Mouse (Mus musculus) intestine, embryonic 15.5 days (tissue): ENCODE measurements around the gene Srebf1. TPM values are rescaled to one million over a fixed set of nuclear protein-coding genes. Genes with fewer than 3 reads are reported as not detected.

ENCODE experiments used
- ATAC-seq: fragments of 200-750 bp; cut with Nextera tagmentation; 2 replicates; pipeline ENCODE4 v1.8.0; 2017; ENCODE audit warnings: moderate TSS enrichment, moderate library complexity
- H3K27ac ChIP-seq: fragments of 300-500 bp; sonication (generic); 2 replicates; pipeline ENCODE4 v1.5.1; 2015; ENCODE audit warnings: mild to moderate bottlenecking, inconsistent platforms
- H3K27me3 ChIP-seq: fragments of 300-500 bp; sonication (generic); replicated peaks from 2 replicates; pipeline ENCODE4 v1.6.1; 2015; ENCODE audit warnings: inconsistent platforms
- H3K36me3 ChIP-seq: fragments of 300-500 bp; sonication (generic); 2 replicates; pipeline ENCODE4 v1.6.1; 2015; ENCODE audit warnings: inconsistent platforms
- H3K4me1 ChIP-seq: fragments of 300-500 bp; sonication (generic); replicated peaks from 2 replicates; pipeline ENCODE4 v1.6.1; 2015; ENCODE audit warnings: inconsistent platforms
- H3K4me2 ChIP-seq: fragments of 300-500 bp; sonication (generic); replicated peaks from 2 replicates; pipeline ENCODE4 v1.6.1; 2015; ENCODE audit warnings: mild to moderate bottlenecking, inconsistent platforms
- H3K4me3 ChIP-seq: fragments of 300-500 bp; sonication (generic); replicated peaks from 2 replicates; pipeline ENCODE4 v1.5.1; 2015; ENCODE audit warnings: inconsistent platforms
- H3K9ac ChIP-seq: fragments of 300-500 bp; sonication (generic); 2 replicates; pipeline ENCODE4 v1.6.1; 2015; ENCODE audit warnings: inconsistent platforms
- H3K9me3 ChIP-seq: fragments of 300-500 bp; sonication (generic); 2 replicates; pipeline ENCODE4 v1.6.1; 2016; ENCODE audit warnings: inconsistent platforms
- WGBS: fragments of 180-500 bp; shearing (Covaris S2); methylation state at CpG from one replicate; pipeline ENCODE4 v1.1.7; 2015; 5-methylcytosine and 5-hydroxymethylcytosine counted together
- polyA plus RNA-seq: library from polyadenylated mRNA; unstranded; fragments of >200 nt; fragmentation: Nextera tagmentation; extraction: Ambion mirVana; gene quantifications from 2 replicates; pipeline ENCODE4 v1.2.1, GENCODE M21; 2015

Gene Srebf1
- polyA plus RNA-seq = 89.5 and 108 TPM in 2 replicates

DNA sequence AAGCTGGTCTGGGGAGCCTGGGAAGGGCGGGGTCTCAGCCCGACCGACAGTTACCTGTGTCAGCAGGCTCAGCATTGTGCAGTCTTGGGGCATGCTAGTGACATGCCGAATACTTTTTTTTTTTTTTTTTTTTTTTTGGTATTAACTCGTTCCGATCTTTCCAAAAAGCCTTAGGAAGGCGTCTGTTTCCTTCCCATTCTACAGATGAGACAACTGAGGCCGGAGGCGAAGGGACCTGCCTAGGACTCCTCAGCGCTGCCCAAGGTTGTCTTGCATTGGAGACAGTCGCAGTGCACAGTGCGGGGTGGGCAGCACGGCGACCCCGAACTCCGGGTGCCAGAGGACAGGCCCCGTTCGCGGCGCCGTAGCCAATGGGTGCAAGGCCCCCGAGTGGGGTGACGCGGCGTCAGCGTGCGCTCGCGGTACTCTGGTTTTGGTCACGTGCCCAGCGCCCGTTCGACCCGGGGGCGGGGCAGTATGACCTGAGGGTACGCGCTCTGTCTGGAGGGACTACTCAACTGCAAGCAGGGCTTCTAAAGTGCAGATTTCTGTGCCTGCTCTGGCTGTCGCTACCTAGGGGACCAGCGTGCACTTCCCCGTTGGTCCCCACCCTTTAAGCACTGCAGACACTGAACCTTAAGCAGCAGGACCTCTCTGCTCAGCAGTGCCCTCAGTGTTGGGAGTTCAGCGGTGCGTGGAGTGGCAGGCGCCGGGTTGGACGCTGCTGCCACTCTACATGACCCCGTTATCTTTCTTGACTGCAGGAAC is at the start of gene Srebf1:
TSS of gene Srebf1 (minus strand) at position 113 of the 768 bp plus-strand sequence.
- H3K36me3 ChIP-seq = peaks cover 2% of the 10 kb centered on the region; the same call in 1 of the 2 replicates
- ATAC-seq = peak; percentile 85
- 4% methylated on average over 46 of the region's 46 CpGs for WGBS

DNA sequence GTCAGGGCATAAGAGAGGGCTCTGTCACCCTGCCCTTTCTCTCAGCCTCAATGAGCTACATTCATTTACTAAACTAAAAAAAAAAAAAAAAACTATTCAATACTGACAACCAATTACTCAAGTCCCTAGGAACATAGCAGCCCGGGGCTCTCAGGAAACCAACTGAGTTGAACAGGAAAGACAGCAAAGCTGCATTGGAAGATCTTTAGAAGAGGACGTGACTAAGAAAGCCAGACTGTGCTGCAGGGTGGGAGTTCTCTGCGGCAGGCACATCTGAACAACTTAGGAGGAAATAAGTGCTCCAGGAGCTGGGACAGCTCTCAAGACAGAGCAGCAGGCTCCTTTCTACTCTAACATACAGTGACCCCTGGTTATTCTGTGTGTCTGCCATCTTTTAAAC is 46.2 kb upstream of the Srebf1 start:
- H3K4me1 ChIP-seq = peaks cover 10% of the 10 kb centered on the region
- WGBS = 54% methylated on average over 3 of the region's 3 CpGs
- H3K4me2 ChIP-seq = no peak overlapping the region
- H3K27me3 ChIP-seq = no peaks in the 10 kb centered on the region
- H3K36me3 ChIP-seq = no peaks in the 10 kb centered on the region
- no peak for ATAC-seq
- H3K9ac ChIP-seq = no peak overlapping the region
- H3K9me3 ChIP-seq = no peaks in the 10 kb centered on the region
- H3K4me3 ChIP-seq = no peak overlapping the region
- H3K27ac ChIP-seq = no peak overlapping the region

More for the DNA sequence above, at the start of gene Srebf1:
- H3K9ac ChIP-seq = peak within 1 kb of the TSS; percentile 45
- H3K9me3 ChIP-seq = no peaks in the 10 kb centered on the region
- H3K27me3 ChIP-seq = no peaks in the 10 kb centered on the region
- H3K27ac ChIP-seq = peak within 1 kb of the TSS; percentile 89
- H3K4me2 ChIP-seq = peak within 1 kb of the TSS; percentile 85
- peaks cover 40% of the 10 kb centered on the region for H3K4me1 ChIP-seq
- H3K4me3 ChIP-seq = peak within 1 kb of the TSS; percentile 43

DNA sequence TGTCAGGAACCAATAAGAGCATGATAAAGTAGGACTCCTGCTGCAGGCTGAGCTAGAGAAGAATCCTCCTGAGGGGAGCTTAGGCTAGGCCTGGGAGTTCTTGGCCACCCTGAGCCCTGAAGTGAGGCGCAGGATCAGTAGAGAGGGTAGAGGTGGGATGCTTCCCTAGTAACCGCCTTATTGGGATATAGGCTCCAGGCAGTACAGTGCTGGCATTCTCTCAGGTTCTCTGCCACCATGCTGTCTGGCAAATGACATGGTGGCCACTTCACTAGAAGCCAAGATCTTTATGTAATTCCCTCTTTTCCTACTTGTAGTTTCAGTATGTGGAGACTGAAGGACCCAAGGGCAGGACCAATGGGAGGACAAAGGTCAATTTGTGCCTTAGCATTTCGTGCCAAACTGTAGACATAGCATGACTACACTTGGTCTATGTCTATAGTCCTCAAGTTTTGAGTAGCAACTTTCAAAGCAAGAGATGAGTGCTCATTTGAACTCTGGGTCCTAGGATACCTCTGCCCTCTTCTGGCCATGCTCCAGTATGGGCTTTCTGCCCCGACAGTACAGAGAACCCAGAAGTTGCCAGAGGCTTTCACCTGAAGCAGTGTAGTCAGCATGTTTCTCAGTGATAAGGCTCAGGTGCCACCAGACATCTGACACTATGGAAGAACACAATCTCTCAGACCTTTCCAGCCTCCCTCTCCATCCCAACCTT is 43.0 kb upstream of the Srebf1 start:
- Histone ChIP-seq H3K9ac (no peak overlapping the region), H3K27me3 (no peaks in the 10 kb centered on the region), H3K4me1 (no peaks in the 10 kb centered on the region), H3K36me3 (no peaks in the 10 kb centered on the region), H3K4me2 (no peak overlapping the region), H3K27ac (no peak overlapping the region), H3K4me3 (no peak overlapping the region), H3K9me3 (no peaks in the 10 kb centered on the region)
- WGBS = 83% methylated on average over 4 of the region's 4 CpGs
- no peak; the same call in 1 of the 2 replicates for ATAC-seq

DNA sequence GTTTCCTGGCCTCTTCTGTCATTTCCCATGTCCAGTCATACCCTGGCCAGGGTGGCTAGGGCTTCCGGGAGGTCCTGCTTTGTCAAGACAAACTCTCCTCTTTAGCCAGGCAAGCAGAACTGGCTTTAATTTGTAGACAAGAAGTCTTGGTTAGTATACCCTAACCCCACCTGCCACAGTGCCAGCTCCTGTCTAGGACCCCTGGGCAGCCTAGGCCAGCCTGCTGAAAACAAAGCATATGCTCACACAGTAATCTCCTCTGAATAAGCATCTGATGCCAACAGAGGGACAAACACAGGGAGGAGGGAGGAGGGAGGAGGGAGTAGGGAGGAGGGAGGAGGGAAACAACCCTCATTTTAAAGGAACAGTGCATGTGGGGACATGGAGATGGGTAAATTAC is 42.3 kb upstream of the Srebf1 start:
- WGBS = 81% methylated on average over 1 of the region's 1 CpGs
- H3K36me3 ChIP-seq = no peaks in the 10 kb centered on the region
- ATAC-seq = no peak

DNA sequence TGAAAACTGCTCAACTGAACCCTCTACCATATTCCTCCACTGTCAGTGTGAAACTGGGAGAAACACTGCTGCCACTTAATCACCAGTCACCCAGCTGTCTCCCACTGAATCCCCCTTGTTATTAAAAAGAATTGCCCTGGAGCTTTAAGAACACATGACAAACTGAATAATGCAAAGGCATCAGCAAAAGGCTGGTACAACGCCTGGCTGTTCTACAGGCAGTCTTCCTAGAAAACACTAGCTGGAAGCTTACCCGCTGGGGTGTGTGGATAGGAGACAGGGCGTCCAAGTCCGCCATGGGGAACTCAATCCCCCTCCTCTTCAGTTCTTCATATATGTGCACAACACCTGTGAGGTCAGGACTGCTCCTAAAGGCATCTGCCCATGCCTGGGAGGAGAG is 40.0 kb upstream of the Srebf1 start:
- Histone ChIP-seq H3K4me3 (no peak overlapping the region), H3K27me3 (no peaks in the 10 kb centered on the region), H3K4me2 (no peak overlapping the region), H3K4me1 (no peaks in the 10 kb centered on the region), H3K9me3 (no peaks in the 10 kb centered on the region), H3K27ac (no peak overlapping the region), H3K9ac (no peak overlapping the region), H3K36me3 (0 out of 2 replicates have a peak, but pooled peaks cover 6% of the 10 kb centered on the region)
- no peak for ATAC-seq
- WGBS = 92% methylated on average over 4 of the region's 4 CpGs

More for the DNA sequence above, 42.3 kb upstream of the Srebf1 start:
- Histone ChIP-seq H3K4me2 (no peak overlapping the region), H3K27me3 (no peaks in the 10 kb centered on the region), H3K9ac (no peak overlapping the region), H3K27ac (no peak overlapping the region), H3K4me1 (no peaks in the 10 kb centered on the region), H3K4me3 (no peak overlapping the region), H3K9me3 (no peaks in the 10 kb centered on the region)

DNA sequence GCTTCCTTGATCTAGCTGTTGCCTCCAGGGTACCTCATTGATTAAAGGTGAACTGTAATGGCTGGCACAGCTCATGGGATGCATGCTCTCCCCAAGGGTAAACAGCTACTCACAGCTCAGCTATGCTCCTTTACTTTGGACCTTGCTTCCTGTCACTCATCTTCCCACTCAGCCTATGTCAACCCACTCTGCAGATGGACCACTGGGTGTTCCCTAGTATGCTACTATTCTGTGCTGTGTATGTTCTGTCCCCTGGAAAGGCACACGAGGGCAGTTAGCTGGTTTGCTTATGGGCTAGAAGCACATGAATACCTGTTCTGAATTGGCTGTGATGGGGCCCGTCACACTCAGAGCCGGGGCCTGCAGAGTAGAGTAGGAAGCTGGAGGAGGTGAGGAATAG is 38.4 kb upstream of the Srebf1 start:
- Histone ChIP-seq H3K36me3 (0 out of 2 replicates have a peak, but pooled peaks cover 6% of the 10 kb centered on the region), H3K27ac (no peak overlapping the region), H3K27me3 (no peaks in the 10 kb centered on the region), H3K4me1 (0 out of 2 replicates have a peak, but pooled peaks cover 6% of the 10 kb centered on the region), H3K9ac (no peak overlapping the region), H3K4me2 (no peak overlapping the region), H3K9me3 (no peaks in the 10 kb centered on the region), H3K4me3 (no peak overlapping the region)
- ATAC-seq = no peak
- WGBS = 87% methylated on average over 3 of the region's 3 CpGs

DNA sequence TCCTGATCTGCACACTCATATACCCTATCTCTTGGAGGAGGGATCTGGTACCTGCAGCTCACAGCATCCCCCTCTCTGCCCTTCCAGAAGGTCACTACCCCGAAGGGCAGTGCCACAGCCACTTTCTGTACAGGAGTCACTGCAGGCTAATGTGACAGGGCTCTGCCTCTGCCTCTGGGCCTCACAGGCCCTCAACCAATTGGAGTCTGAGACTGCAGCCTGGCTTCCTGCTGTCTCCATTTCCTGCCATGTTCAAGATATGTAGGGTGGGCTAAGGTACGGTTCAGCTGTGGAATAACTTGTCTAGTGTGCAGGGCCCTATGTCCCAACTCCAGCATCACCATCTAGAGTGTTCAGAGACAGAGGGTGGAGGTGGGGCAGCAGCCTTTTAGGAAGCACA is 35.3 kb upstream of the Srebf1 start:
- Histone ChIP-seq H3K27me3 (no peaks in the 10 kb centered on the region), H3K4me2 (no peak overlapping the region), H3K36me3 (0 out of 2 replicates have a peak, but pooled peaks cover 6% of the 10 kb centered on the region), H3K4me1 (0 out of 2 replicates have a peak, but pooled peaks cover 10% of the 10 kb centered on the region), H3K4me3 (no peak overlapping the region), H3K9ac (no peak overlapping the region), H3K9me3 (no peaks in the 10 kb centered on the region), H3K27ac (no peak overlapping the region)
- no peak for ATAC-seq
- 73% methylated on average over 2 of the region's 2 CpGs for WGBS

DNA sequence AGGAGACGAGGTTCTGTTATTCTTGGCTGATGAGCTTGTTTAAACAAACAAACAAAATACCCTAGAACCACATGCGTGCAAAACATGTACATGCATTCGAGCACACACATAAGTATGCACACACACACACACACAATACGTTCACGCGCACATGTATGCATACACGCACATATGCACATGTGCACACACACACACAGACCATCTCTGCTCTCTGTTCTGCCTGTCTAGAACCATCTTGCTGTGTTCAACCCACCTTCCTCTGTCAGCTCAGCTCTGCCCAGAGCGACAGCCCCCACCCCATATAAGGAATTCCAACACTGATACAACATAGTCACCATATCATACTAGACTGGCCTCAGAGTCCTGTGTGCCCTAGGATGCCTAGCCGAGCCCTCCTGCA is 34.3 kb upstream of the Srebf1 start:
- Histone ChIP-seq H3K27me3 (no peaks in the 10 kb centered on the region), H3K27ac (no peak overlapping the region), H3K4me1 (0 out of 2 replicates have a peak, but pooled peaks cover 10% of the 10 kb centered on the region), H3K4me2 (no peak overlapping the region), H3K9ac (no peak overlapping the region), H3K36me3 (0 out of 2 replicates have a peak, but pooled peaks cover 9% of the 10 kb centered on the region), H3K9me3 (no peaks in the 10 kb centered on the region), H3K4me3 (no peak overlapping the region)
- ATAC-seq = no peak
- 82% methylated on average over 9 of the region's 9 CpGs for WGBS

DNA sequence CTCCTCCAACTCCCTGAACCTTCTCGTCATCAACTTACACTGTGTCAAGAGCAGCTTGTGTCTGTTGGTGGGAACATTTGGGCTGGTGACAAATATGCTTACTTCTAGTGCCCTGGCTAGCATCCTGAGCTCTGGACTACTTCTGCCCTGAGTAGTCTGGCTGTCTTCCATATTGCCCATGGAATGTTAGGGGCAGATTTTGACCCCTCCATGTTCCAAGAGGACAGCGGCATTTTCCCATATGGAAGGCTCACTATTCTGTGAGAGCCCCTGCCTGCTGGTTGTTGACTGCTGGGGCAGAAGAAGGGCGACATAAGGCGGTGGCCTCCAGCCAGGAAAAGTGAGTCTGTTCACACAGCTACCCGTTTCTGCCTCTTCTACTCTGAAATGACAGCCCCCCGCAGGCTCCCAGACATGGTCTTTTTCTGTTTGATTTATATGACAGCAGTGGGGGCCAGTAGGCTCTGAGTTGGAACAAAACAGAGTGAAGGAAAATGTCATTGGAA is 33.8 kb upstream of the Srebf1 start:
- 0 out of 2 replicates have a peak, but pooled peaks cover 13% of the 10 kb centered on the region for H3K4me1 ChIP-seq
- no peak overlapping the region for H3K4me2 ChIP-seq
- no peak overlapping the region for H3K27ac ChIP-seq
- no peak overlapping the region for H3K4me3 ChIP-seq
- H3K27me3 ChIP-seq = no peaks in the 10 kb centered on the region
- no peaks in the 10 kb centered on the region for H3K9me3 ChIP-seq
- no peak for ATAC-seq
- 0 out of 2 replicates have a peak, but pooled peaks cover 9% of the 10 kb centered on the region for H3K36me3 ChIP-seq
- 41% methylated on average over 6 of the region's 6 CpGs for WGBS
- H3K9ac ChIP-seq = no peak overlapping the region

DNA sequence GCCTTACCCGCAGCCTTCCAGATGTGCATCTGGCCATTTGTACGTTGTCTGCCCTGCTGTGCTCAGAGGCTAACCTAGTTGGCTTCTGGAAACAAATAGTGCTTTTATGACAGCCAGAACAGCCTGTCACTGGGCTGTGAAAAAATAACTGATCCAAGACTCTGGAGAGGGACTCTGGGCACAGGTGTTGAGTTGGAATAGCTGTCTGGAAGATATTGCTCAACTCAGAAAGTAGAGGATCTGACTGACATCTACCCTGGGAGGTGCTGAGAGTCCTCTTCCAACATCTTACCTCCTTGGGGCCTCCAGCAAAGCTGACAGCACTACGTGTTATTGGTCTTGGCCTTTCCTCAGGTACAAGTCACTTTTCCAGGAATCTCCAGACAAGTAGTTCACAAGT is 33.3 kb upstream of the Srebf1 start:
- H3K27me3 ChIP-seq = no peaks in the 10 kb centered on the region
- H3K27ac ChIP-seq = no peak overlapping the region
- no peak overlapping the region for H3K4me2 ChIP-seq
- 76% methylated on average over 3 of the region's 3 CpGs for WGBS
- 0 out of 2 replicates have a peak, but pooled peaks cover 9% of the 10 kb centered on the region for H3K36me3 ChIP-seq
- H3K4me3 ChIP-seq = no peak overlapping the region
- no peak overlapping the region for H3K9ac ChIP-seq
- 0 out of 2 replicates have a peak, but pooled peaks cover 13% of the 10 kb centered on the region for H3K4me1 ChIP-seq
- ATAC-seq = no peak
- H3K9me3 ChIP-seq = no peaks in the 10 kb centered on the region

DNA sequence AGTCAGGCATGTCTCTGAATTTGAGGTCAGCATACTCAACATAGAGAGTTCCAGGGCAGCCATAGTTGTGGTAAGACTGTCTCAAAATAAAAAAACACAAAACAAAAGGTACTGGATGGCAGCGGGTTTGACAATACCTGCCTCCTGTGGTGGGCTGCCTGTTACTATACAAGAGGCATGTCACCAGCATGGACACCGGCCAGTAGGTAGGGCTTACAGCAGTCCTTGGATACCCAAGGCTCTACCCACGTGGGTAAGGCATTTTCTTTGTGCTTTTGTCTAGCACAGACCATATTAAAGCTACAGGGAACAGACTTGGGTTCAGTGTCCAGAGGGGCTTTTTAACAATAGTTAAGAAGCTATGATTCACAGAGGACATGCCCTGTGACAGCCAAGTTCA is 32.8 kb upstream of the Srebf1 start:
- WGBS = 84% methylated on average over 3 of the region's 3 CpGs
- H3K9ac ChIP-seq = no peak overlapping the region
- H3K4me1 ChIP-seq = 0 out of 2 replicates have a peak, but pooled peaks cover 13% of the 10 kb centered on the region
- H3K4me3 ChIP-seq = no peak overlapping the region
- no peaks in the 10 kb centered on the region for H3K9me3 ChIP-seq
- no peak overlapping the region for H3K4me2 ChIP-seq
- no peak overlapping the region for H3K27ac ChIP-seq
- H3K27me3 ChIP-seq = no peaks in the 10 kb centered on the region
- ATAC-seq = no peak
- H3K36me3 ChIP-seq = 0 out of 2 replicates have a peak, but pooled peaks cover 9% of the 10 kb centered on the region

DNA sequence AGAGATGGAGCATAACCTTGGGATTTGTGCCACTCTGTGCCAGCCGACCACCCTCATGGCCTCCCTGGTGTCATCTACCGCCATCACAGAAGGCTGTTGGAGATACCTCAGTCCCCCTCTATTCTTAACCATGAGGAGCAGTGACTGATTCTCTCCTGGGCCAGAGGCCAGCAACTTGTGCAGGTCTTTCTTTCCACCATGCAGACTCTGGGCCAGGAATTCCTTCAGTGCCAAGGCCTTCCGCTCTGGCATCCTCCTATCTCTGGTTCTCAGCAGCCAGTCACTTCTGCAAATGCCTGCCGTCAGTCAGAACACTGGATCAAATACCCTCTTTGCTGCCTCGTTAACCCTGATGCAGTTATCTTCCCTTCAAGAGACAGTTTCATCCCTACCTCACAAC is 31.9 kb upstream of the Srebf1 start:
- Histone ChIP-seq H3K27ac (no peak overlapping the region), H3K9ac (no peak overlapping the region), H3K9me3 (no peaks in the 10 kb centered on the region), H3K4me3 (no peak overlapping the region), H3K4me1 (0 out of 2 replicates have a peak, but pooled peaks cover 13% of the 10 kb centered on the region), H3K36me3 (0 out of 2 replicates have a peak, but pooled peaks cover 9% of the 10 kb centered on the region), H3K27me3 (no peaks in the 10 kb centered on the region), H3K4me2 (no peak overlapping the region)
- ATAC-seq = no peak
- WGBS = 89% methylated on average over 5 of the region's 5 CpGs
